Mouse (Mus musculus): Measurements from ENCODE around the gene Fam83f. TPM values are rescaled to one million over a fixed set of nuclear protein-coding genes. Genes with fewer than 3 reads are reported as not detected.

Fam83f gene
- polyA plus RNA-seq, 1 experiment from 2014 or later: 19.0 TPM

GRCm38 (mm10) chr15:80641702-80642435 is 29.8 kb upstream of the Fam83f start:
- Histone ChIP-seq H3K27me3 (replicated peaks; ENCODE audit: control insufficient read depth, insufficient read depth, low read length) (no peaks in the 10 kb centered on the region), H3K4me3 (ENCODE audit: low read depth, low read length) (no peak overlapping the region), H3K9ac (ENCODE audit: low read depth, low read length) (no peak overlapping the region), H3K27ac (ENCODE audit: low read depth, low read length) (peak overlapping the region; percentile 36; the same call in 1 of the 2 replicates), H3K36me3 (ENCODE audit: control insufficient read depth, insufficient read depth) (no peaks in the 10 kb centered on the region), H3K4me2 (replicated peaks; ENCODE audit: low read depth) (no peak overlapping the region), H3K4me1 (replicated peaks; ENCODE audit: control insufficient read depth, insufficient read depth, low read length) (peaks cover 24% of the 10 kb centered on the region), H3K9me3 (ENCODE audit: control insufficient read depth) (no peaks in the 10 kb centered on the region)
- no peak for TF ChIP-seq CTCF (IDR thresholded peaks at IDR 0.05; ENCODE audit: low read depth)
- ATAC-seq: peak; percentile 39
- 46% methylated on average over 2 of the region's 2 CpGs for WGBS

DNA sequence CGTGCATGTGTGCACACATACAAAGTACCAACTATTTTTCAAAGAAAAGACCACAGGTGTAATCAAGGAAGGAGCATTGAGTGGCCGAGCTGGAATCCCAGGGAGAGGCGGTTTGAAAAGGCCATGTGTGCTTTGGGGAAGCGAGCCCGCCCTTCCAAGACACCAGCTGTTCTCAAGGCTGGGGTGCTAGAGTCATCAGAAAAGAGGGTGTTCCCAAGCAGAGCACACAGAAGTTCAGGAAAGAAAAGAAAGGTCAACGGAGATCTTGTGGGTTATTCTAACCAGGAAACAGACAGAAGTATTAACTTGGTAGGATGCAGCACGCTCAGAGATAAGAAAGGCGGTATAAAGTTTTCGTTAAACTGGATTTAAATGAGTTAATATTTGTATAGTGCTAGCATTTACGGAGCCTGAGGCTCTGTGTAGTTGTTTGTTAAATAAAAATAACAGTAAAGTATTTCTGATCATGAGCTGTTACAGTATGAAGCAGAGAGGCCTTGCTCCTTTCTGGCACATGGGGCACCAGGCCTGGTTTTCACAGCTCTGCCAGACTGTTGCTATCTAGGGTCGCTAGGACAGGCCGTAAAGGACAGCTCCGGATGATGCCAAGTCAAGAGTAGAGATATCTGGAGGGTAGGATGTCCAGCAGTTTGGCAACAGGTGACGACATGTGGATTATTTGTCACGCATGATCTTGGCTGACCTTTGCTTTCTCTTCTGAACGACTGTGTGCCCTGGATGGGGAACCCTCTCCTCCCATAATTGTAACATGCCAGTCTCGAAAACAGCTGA is 26.4 kb upstream of the Fam83f start:
- H3K36me3 ChIP-seq (ENCODE audit: control insufficient read depth, insufficient read depth): no peaks in the 10 kb centered on the region
- no peak overlapping the region for H3K4me2 ChIP-seq (replicated peaks; ENCODE audit: low read depth)
- no peaks in the 10 kb centered on the region for H3K9me3 ChIP-seq (ENCODE audit: control insufficient read depth)
- H3K4me1 ChIP-seq (replicated peaks; ENCODE audit: control insufficient read depth, insufficient read depth, low read length): peaks cover 15% of the 10 kb centered on the region
- H3K9ac ChIP-seq (ENCODE audit: low read depth, low read length): no peak overlapping the region
- ATAC-seq: peak; percentile 62
- 0 out of 2 replicates have a peak, but pooled peaks cover 3% of the 10 kb centered on the region for H3K27me3 ChIP-seq (replicated peaks; ENCODE audit: control insufficient read depth, insufficient read depth, low read length)
- WGBS: 47% methylated on average over 17 of the region's 17 CpGs
- no peak overlapping the region for H3K4me3 ChIP-seq (ENCODE audit: low read depth, low read length)
- H3K27ac ChIP-seq (ENCODE audit: low read depth, low read length): no peak overlapping the region
- TF ChIP-seq CTCF (IDR thresholded peaks at IDR 0.05; ENCODE audit: low read depth): no peak

DNA sequence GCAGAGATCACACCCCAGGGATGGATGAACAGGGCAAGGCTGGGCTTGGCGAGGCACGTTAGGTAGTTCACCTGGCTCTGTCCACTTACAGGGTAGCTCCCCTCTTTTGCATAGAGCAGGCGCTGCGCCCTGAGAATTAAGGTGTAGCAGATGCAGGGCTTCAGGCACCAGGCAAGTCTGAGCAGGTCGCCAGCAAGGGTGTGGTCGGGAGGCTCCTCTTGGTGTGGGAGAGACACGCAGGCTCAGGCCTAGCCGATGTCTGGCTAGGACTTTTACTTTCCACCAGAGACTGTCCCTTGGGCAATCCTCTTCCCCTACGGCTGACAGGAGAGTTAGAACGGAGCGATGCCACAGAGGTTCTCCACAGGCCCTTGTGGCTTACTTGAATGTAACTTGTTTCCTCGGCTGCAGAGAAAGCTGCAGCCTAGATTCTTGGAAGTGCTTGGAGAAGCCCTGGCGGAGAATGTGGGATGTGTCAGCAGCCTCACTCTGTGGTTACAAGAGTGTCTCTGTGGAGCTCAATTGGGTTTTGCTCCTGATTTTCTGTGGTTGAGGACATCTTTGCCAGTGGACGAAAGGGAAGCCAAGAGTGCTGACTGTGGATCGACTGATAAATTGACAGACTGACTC is 22.6 kb upstream of the Fam83f start:
- no peak for ATAC-seq
- TF ChIP-seq CTCF (IDR thresholded peaks at IDR 0.05; ENCODE audit: low read depth): peak; percentile 20; the same call in 1 of the 2 replicates
- Histone ChIP-seq H3K36me3 (ENCODE audit: control insufficient read depth, insufficient read depth) (no peaks in the 10 kb centered on the region), H3K9ac (ENCODE audit: low read depth, low read length) (no peak overlapping the region), H3K27ac (ENCODE audit: low read depth, low read length) (no peak overlapping the region), H3K4me3 (ENCODE audit: low read depth, low read length) (no peak overlapping the region), H3K9me3 (ENCODE audit: control insufficient read depth) (no peaks in the 10 kb centered on the region), H3K27me3 (replicated peaks; ENCODE audit: control insufficient read depth, insufficient read depth, low read length) (0 out of 2 replicates have a peak, but pooled peaks cover 3% of the 10 kb centered on the region), H3K4me2 (replicated peaks; ENCODE audit: low read depth) (no peak overlapping the region), H3K4me1 (replicated peaks; ENCODE audit: control insufficient read depth, insufficient read depth, low read length) (no peaks in the 10 kb centered on the region)
- 68% methylated on average over 15 of the region's 15 CpGs for WGBS

DNA sequence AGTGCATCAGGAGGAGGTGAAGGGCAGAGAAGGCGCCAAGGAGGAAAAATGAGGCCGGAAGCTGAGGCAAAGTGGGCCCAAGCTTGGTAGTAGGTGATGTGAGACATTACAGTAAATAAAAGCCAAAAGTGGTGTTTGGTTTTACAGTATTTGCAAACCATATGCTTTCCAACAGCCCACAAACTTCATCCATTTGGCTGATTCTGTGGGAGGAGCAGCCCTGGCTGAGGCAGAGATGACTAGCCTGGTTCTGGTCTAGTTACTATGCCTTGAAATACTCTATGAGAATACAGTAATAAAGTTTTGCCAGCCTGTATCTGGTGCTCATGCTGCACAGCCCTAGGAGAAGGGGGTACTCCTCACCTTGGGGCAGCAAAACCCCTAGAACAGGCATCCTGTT is 21.2 kb upstream of the Fam83f start:
- no peak overlapping the region for H3K4me3 ChIP-seq (ENCODE audit: low read depth, low read length)
- H3K27me3 ChIP-seq (replicated peaks; ENCODE audit: control insufficient read depth, insufficient read depth, low read length): 0 out of 2 replicates have a peak, but pooled peaks cover 3% of the 10 kb centered on the region
- H3K4me2 ChIP-seq (replicated peaks; ENCODE audit: low read depth): no peak overlapping the region
- no peak for ATAC-seq
- no peaks in the 10 kb centered on the region for H3K4me1 ChIP-seq (replicated peaks; ENCODE audit: control insufficient read depth, insufficient read depth, low read length)
- H3K9ac ChIP-seq (ENCODE audit: low read depth, low read length): no peak overlapping the region
- 83% methylated on average over 2 of the region's 2 CpGs for WGBS
- no peaks in the 10 kb centered on the region for H3K9me3 ChIP-seq (ENCODE audit: control insufficient read depth)
- H3K27ac ChIP-seq (ENCODE audit: low read depth, low read length): no peak overlapping the region
- H3K36me3 ChIP-seq (ENCODE audit: control insufficient read depth, insufficient read depth): no peaks in the 10 kb centered on the region
- no peak for TF ChIP-seq CTCF (IDR thresholded peaks at IDR 0.05; ENCODE audit: low read depth)

GRCm38 (mm10) chr15:80653865-80654264 is 17.8 kb upstream of the Fam83f start:
- Histone ChIP-seq H3K4me2 (replicated peaks; ENCODE audit: low read depth) (no peak overlapping the region), H3K27ac (ENCODE audit: low read depth, low read length) (no peak overlapping the region), H3K36me3 (ENCODE audit: control insufficient read depth, insufficient read depth) (no peaks in the 10 kb centered on the region), H3K9me3 (ENCODE audit: control insufficient read depth) (no peaks in the 10 kb centered on the region), H3K27me3 (replicated peaks; ENCODE audit: control insufficient read depth, insufficient read depth, low read length) (no peaks in the 10 kb centered on the region), H3K4me3 (ENCODE audit: low read depth, low read length) (no peak overlapping the region), H3K9ac (ENCODE audit: low read depth, low read length) (no peak overlapping the region), H3K4me1 (replicated peaks; ENCODE audit: control insufficient read depth, insufficient read depth, low read length) (no peaks in the 10 kb centered on the region)
- no peak for TF ChIP-seq CTCF (IDR thresholded peaks at IDR 0.05; ENCODE audit: low read depth)
- 57% methylated on average over 8 of the region's 8 CpGs for WGBS
- peak; percentile 66; the same call in 1 of the 2 replicates for ATAC-seq
